Mouse (Mus musculus): Measurements from ENCODE around the gene Ppp1r35.

Ppp1r35 gene

GRCm38 (mm10) chr5:137751988-137752387 is 26.7 kb upstream of the Ppp1r35 start:
- no peak for DNase-seq

GRCm38 (mm10) chr5:137753111-137753832 is 25.4 kb upstream of the Ppp1r35 start:
- no peak for DNase-seq

- no peak for DNase-seq
Measured at GRCm38 (mm10) chr5:137755425-137755824, 23.2 kb upstream of the Ppp1r35 start.

- no peak for DNase-seq
Measured at GRCm38 (mm10) chr5:137756106-137756505, 22.5 kb upstream of the Ppp1r35 start.

GRCm38 (mm10) chr5:137756882-137757661 is 21.6 kb upstream of the Ppp1r35 start:
- DNase-seq = peak; percentile 93

GRCm38 (mm10) chr5:137757887-137758286 is 20.8 kb upstream of the Ppp1r35 start:
- DNase-seq = no peak

- no peak for DNase-seq
Measured at GRCm38 (mm10) chr5:137758921-137759534, 19.6 kb upstream of the Ppp1r35 start.

- DNase-seq = peak; percentile 96
Measured at GRCm38 (mm10) chr5:137759971-137760412, 18.7 kb upstream of the Ppp1r35 start.

GRCm38 (mm10) chr5:137764609-137765340 is 13.9 kb upstream of the Ppp1r35 start:
- DNase-seq = no peak

GRCm38 (mm10) chr5:137766270-137766669 is 12.4 kb upstream of the Ppp1r35 start:
- no peak for DNase-seq

- no peak for DNase-seq
Measured at GRCm38 (mm10) chr5:137768475-137768874, 10.2 kb upstream of the Ppp1r35 start.

- no peak for DNase-seq
Measured at GRCm38 (mm10) chr5:137770709-137771108, 7.9 kb upstream of the Ppp1r35 start.

- no peak for DNase-seq
Measured at GRCm38 (mm10) chr5:137772755-137773154, 5.9 kb upstream of the Ppp1r35 start.

GRCm38 (mm10) chr5:137775587-137776290 is 2.9 kb upstream of the Ppp1r35 start:
- DNase-seq = peak; percentile 7

- DNase-seq = peak; percentile 70
Measured at GRCm38 (mm10) chr5:137776408-137776918, 2.2 kb upstream of the Ppp1r35 start.

- DNase-seq = peak; percentile 14
Measured at GRCm38 (mm10) chr5:137777267-137777845, 1.3 kb upstream of the Ppp1r35 start.

- DNase-seq = peak; percentile 39
Measured at GRCm38 (mm10) chr5:137779053-137779933, 644 bp downstream of the Ppp1r35 start.

- peak; percentile 12 for DNase-seq
Measured at GRCm38 (mm10) chr5:137781661-137782060, 3.0 kb downstream of the Ppp1r35 start.

GRCm38 (mm10) chr5:137782776-137783522 is 4.3 kb downstream of the Ppp1r35 start:
- no peak for DNase-seq

Data from kidney, adult 9 months (tissue).